Mouse (Mus musculus) C2C12 (cell line): Measurements from ENCODE around the gene Antxr1.

Source experiments
- CTCF ChIP-seq: IDR thresholded peaks from one replicate; pipeline ENCODE4 v1.5.1; 2011; ENCODE audit not compliant: control insufficient read depth, insufficient read depth, insufficient read length
- FOSL1 ChIP-seq: IDR thresholded peaks from one replicate; pipeline ENCODE4 v1.8.0; 2011; ENCODE audit warnings: mild to moderate bottlenecking, low read length; ENCODE audit not compliant: poor library complexity, insufficient read depth, severe bottlenecking
- MAX ChIP-seq: IDR thresholded peaks from one replicate; pipeline ENCODE4 v1.6.1; 2011; ENCODE audit warnings: mild to moderate bottlenecking, control low read depth
- USF1 ChIP-seq: IDR thresholded peaks from one replicate; pipeline ENCODE4 v1.6.1; 2011; ENCODE audit warnings: low read depth, mild to moderate bottlenecking, control low read depth, moderate library complexity

GRCm38 (mm10) chr6:87216114-87216591 is 119.5 kb downstream of the Antxr1 start:
- TF ChIP-seq CTCF (no peak), FOSL1 (no peak), USF1 (no peak), MAX (no peak)
